Mouse (Mus musculus) midbrain, embryonic 16.5 days (tissue): ENCODE data around the gene Rbfox1. TPM values are rescaled to one million over a fixed set of nuclear protein-coding genes. Genes with fewer than 3 reads are reported as not detected.

ENCODE experiments used
- ATAC-seq: fragments of 200-750 bp; cut with Nextera tagmentation; 2 replicates; pipeline ENCODE4 v1.8.0; 2017; ENCODE audit warnings: moderate TSS enrichment
- H3K27ac ChIP-seq: fragments of 300-500 bp; sonication (generic); 2 replicates; pipeline ENCODE4 v1.5.1; 2014; ENCODE audit warnings: mild to moderate bottlenecking, low read length, mixed read lengths
- H3K27me3 ChIP-seq: fragments of 300-500 bp; sonication (generic); 2 replicates; pipeline ENCODE4 v1.6.1; 2014; ENCODE audit warnings: low read depth, low read length, mixed read lengths; ENCODE audit not compliant: control insufficient read depth, insufficient read depth
- H3K36me3 ChIP-seq: fragments of 300-500 bp; sonication (generic); 2 replicates; pipeline ENCODE4 v1.6.1; 2014; ENCODE audit warnings: mild to moderate bottlenecking, low read length, moderate library complexity, mixed read lengths; ENCODE audit not compliant: control insufficient read depth, insufficient read depth
- H3K4me1 ChIP-seq: fragments of 300-500 bp; sonication (generic); 2 replicates; pipeline ENCODE4 v1.6.1; 2014; ENCODE audit warnings: mild to moderate bottlenecking, low read length, mixed read lengths; ENCODE audit not compliant: control insufficient read depth, insufficient read depth
- H3K4me2 ChIP-seq: fragments of 300-500 bp; sonication (generic); 2 replicates; pipeline ENCODE4 v1.6.1; 2014; ENCODE audit warnings: mild to moderate bottlenecking, low read length, mixed read lengths
- H3K4me3 ChIP-seq: fragments of 300-500 bp; sonication (generic); 2 replicates; pipeline ENCODE4 v1.5.1; 2014; ENCODE audit warnings: low read depth, mild to moderate bottlenecking, low read length, moderate library complexity, mixed read lengths
- H3K9ac ChIP-seq: fragments of 300-500 bp; sonication (generic); 2 replicates; pipeline ENCODE4 v1.6.1; 2014; ENCODE audit warnings: low read depth, low read length, mixed read lengths
- H3K9me3 ChIP-seq: fragments of 300-500 bp; sonication (generic); replicated peaks from 2 replicates; pipeline ENCODE4 v1.6.1; 2014; ENCODE audit warnings: mild to moderate bottlenecking, low read length, mixed read lengths; ENCODE audit not compliant: control insufficient read depth, poor library complexity, severe bottlenecking
- WGBS: fragments of 180-500 bp; shearing (Covaris S2); extraction: QIAGEN DNeasy Blood & Tissue Kit; methylation state at CpG from one replicate; pipeline ENCODE4 v1.1.7; 2014; 5-methylcytosine and 5-hydroxymethylcytosine counted together
- polyA plus RNA-seq: library from polyadenylated mRNA; unstranded; fragments of >200 nt; fragmentation: Nextera tagmentation; extraction: Ambion mirVana; gene quantifications from 2 replicates; pipeline ENCODE4 v1.2.1, GENCODE M21; 2015

Rbfox1 gene
- polyA plus RNA-seq, 1 experiment from 2014 or later: 259 TPM

DNA sequence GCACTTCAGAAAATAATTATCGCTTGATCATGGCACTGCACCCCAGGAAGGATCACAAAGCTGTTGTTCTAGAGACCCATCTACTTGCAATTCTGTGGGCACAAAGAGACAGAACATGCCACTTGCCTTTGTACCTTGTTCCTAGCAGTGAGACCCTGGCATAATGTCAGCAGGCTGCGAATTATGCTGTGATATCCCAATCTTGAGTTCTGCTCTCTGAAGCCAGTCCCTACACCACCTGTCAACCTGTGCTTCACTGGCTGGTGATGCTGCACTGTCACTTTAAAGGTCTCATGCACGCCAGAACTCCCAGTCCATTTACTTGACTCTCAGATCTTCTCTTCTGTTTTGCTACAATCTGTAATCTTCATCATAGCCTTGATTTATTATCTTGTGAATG lies 1315.1 kb downstream of the Rbfox1 start:
- Histone ChIP-seq H3K27ac (no peak overlapping the region), H3K4me2 (no peak overlapping the region), H3K36me3 (no peaks in the 10 kb centered on the region), H3K4me3 (no peak overlapping the region), H3K27me3 (no peaks in the 10 kb centered on the region), H3K4me1 (peaks cover 13% of the 10 kb centered on the region), H3K9ac (no peak overlapping the region), H3K9me3 (no peaks in the 10 kb centered on the region)
- no peak for ATAC-seq
- 89% methylated on average over 3 of the region's 3 CpGs for WGBS

DNA sequence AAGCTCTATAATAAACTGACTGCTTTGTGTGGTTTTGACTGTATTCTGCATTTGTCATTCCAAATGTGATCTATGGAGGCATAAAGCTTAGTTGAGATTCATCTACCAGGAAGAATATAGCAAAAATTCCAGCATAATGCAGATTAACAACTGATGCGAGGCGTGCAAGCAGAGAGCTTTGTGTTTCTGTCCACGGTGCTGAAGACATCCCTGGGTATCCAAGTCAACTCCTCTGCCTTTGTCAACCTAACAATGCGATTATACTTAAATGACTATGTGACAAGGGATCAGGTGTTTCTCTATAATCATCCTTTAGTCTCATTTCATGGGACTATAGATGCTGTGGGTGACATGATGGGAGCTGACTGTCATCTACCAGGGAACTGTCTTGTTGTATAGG lies 1316.7 kb downstream of the Rbfox1 start:
- WGBS: 44% methylated on average over 4 of the region's 4 CpGs
- Histone ChIP-seq H3K4me1 (peaks cover 13% of the 10 kb centered on the region), H3K4me2 (no peak overlapping the region), H3K27ac (no peak overlapping the region), H3K9ac (no peak overlapping the region), H3K9me3 (no peaks in the 10 kb centered on the region), H3K4me3 (no peak overlapping the region), H3K36me3 (no peaks in the 10 kb centered on the region), H3K27me3 (no peaks in the 10 kb centered on the region)
- no peak for ATAC-seq

DNA sequence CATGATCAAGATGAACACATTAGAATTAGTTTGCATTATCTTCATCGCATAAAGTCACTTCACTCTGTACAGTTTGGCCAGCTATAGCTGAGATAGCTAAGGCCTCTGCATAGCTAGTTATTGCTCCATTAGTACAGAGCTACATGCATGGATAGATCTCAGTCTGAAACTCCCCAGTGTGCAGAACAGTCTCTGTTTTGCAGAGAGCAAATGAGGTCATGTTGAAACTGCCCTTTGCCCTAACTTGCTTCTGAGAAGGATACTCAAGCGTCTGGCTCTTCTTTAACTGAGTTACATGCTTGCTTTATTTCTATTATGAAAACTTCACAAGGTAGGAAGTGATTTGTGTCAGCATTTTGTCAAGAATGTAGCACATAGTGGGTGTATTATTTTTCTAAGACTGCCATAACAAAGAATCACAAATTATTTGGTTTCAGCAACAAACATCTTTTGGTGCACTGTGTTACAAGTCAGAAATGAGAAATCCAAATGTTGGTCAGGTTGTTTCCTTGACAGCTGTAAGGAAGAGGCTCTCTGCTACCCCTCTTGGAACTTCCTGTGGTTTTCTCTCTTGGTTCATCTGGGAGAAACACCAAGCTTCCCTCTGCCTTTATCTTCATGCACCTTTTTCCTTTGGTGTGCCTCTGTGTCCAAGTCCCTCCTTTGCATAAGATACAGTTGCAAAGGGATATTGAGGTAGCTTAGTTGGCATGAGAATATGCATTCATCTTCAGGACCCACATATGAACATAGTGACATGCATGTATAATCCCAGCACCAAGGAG lies 1321.2 kb downstream of the Rbfox1 start:
- Histone ChIP-seq H3K9ac (no peak overlapping the region), H3K4me3 (no peak overlapping the region), H3K27me3 (no peaks in the 10 kb centered on the region), H3K4me1 (peaks cover 10% of the 10 kb centered on the region), H3K36me3 (no peaks in the 10 kb centered on the region), H3K9me3 (no peaks in the 10 kb centered on the region), H3K4me2 (no peak overlapping the region), H3K27ac (no peak overlapping the region)
- no peak for ATAC-seq
- WGBS: 79% methylated on average over 2 of the region's 2 CpGs

DNA sequence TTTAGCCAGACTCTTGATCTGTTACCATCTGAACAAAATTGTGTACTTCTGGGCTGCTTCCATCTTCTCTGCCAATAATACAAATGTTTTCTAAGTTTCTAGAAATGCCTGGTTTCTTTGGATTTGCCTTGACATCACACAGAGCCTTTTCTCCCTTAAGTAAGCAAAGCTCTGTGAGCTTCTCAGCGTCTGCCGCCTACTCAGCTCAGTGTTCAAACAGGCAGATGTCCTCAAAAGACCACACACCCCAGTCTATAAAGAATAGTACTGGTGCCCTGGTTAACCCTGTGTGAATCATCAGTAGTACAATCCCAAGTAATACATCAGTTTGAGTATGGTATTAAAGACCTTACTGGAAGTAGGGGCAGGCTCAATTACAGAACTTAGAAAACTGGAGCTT lies 1322.4 kb downstream of the Rbfox1 start:
- H3K9me3 ChIP-seq: no peaks in the 10 kb centered on the region
- WGBS: 61% methylated on average over 2 of the region's 2 CpGs
- 0 out of 2 replicates have a peak, but pooled peaks cover 2% of the 10 kb centered on the region for H3K4me1 ChIP-seq
- no peak overlapping the region for H3K9ac ChIP-seq
- no peaks in the 10 kb centered on the region for H3K27me3 ChIP-seq
- H3K36me3 ChIP-seq: no peaks in the 10 kb centered on the region
- no peak overlapping the region for H3K4me2 ChIP-seq
- ATAC-seq: no peak
- no peak overlapping the region for H3K27ac ChIP-seq
- no peak overlapping the region for H3K4me3 ChIP-seq

DNA sequence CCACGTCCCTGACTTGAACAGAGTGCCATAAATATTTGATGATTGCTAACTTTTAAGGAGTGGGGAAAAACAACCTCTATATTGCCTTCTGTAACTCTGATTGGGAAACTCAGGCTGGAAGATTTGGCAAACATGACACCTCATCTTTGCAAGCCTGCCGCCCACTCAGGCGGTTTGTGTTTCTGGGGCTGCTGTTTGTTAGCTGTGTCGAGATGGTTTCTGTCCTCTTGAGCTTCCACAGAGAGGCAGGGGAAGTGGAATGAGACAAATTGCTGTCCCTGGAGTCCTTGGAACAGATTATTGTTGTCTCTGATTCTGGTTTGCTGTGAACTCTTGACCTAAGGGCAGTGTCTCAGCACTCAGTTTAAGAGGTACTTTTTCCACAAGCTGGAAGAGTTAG lies 1327.6 kb downstream of the Rbfox1 start:
- Histone ChIP-seq H3K27me3 (no peaks in the 10 kb centered on the region), H3K4me2 (no peak overlapping the region), H3K27ac (no peak overlapping the region), H3K36me3 (no peaks in the 10 kb centered on the region), H3K4me3 (no peak overlapping the region), H3K9ac (no peak overlapping the region), H3K9me3 (no peaks in the 10 kb centered on the region), H3K4me1 (peaks cover 14% of the 10 kb centered on the region; the same call in 1 of the 2 replicates)
- WGBS: 89% methylated on average over 4 of the region's 4 CpGs
- ATAC-seq: no peak

DNA sequence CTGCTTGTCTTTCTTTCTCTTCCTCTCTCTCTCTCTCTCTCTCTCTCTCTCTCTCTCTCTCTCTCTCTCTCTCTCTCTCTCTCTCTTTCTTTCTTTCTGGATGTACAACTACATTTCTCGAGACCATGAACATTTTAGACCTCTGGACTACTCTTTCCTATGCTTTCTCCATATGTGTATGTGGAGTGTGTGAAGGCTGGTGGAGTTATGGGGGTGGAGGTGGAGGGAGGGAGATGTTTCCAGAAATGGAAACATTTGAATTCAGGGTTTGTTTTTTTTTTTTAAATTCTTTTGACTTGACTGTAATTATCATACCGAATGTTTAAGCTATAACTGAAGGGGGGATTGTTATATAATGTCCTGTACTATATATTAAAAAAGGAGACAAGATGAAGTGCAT lies 1338.1 kb downstream of the Rbfox1 start:
- 77% methylated on average over 2 of the region's 2 CpGs for WGBS

DNA sequence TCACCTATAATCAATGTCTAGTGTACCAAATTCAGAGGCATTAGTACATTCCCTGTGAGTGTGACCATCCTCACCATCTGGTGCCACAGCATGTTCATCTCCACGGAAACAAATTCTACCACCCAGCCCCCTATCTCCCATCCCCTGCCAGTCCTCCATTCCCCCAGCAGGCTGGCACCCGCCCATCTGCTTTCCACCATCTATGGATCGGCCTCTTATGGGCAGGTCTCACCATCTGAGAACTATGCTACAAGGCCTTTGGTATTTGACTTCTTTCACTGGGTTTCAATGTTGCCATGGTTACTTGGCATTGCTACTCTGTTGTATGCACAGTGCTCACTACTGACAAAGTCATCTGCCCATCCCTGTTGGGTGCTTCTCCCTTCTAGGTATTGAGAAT lies 1340.8 kb downstream of the Rbfox1 start:
- no peak overlapping the region for H3K4me2 ChIP-seq
- no peaks in the 10 kb centered on the region for H3K36me3 ChIP-seq
- no peak overlapping the region for H3K4me3 ChIP-seq
- no peak overlapping the region for H3K27ac ChIP-seq
- no peak overlapping the region for H3K9ac ChIP-seq
- peak; percentile 32; the same call in 1 of the 2 replicates for ATAC-seq
- WGBS: 79% methylated on average over 3 of the region's 3 CpGs
- H3K9me3 ChIP-seq: no peaks in the 10 kb centered on the region
- no peaks in the 10 kb centered on the region for H3K27me3 ChIP-seq
- no peaks in the 10 kb centered on the region for H3K4me1 ChIP-seq

More for the DNA sequence above, 1338.1 kb downstream of the Rbfox1 start:
- Histone ChIP-seq H3K4me3 (no peak overlapping the region), H3K9me3 (no peaks in the 10 kb centered on the region), H3K36me3 (no peaks in the 10 kb centered on the region), H3K27ac (no peak overlapping the region), H3K9ac (no peak overlapping the region), H3K27me3 (no peaks in the 10 kb centered on the region), H3K4me1 (no peaks in the 10 kb centered on the region), H3K4me2 (no peak overlapping the region)
- ATAC-seq: no peak

DNA sequence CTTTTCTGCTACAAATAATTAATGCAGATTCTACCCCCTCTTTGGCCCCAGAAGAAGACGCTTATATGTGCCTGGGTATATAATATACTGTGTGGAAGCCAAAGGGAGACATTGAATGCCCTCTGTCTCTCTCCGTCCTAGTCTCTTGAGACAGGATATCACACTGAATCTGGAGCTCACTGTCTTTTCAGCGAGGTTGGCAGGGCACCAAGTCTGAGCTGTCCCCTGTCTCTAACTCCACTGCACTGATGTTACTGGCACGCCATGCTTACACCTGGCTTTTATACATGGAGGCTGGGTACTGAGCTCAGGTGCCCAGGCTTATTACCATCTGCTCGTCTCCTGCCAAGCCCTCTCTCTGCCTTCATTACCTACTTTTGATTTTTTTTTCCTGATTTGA lies 1343.1 kb downstream of the Rbfox1 start:
- no peaks in the 10 kb centered on the region for H3K27me3 ChIP-seq
- no peak overlapping the region for H3K4me2 ChIP-seq
- no peaks in the 10 kb centered on the region for H3K36me3 ChIP-seq
- 75% methylated on average over 5 of the region's 5 CpGs for WGBS
- no peak overlapping the region for H3K9ac ChIP-seq
- ATAC-seq: no peak
- no peak overlapping the region for H3K4me3 ChIP-seq
- no peaks in the 10 kb centered on the region for H3K9me3 ChIP-seq
- H3K27ac ChIP-seq: no peak overlapping the region
- H3K4me1 ChIP-seq: no peaks in the 10 kb centered on the region

DNA sequence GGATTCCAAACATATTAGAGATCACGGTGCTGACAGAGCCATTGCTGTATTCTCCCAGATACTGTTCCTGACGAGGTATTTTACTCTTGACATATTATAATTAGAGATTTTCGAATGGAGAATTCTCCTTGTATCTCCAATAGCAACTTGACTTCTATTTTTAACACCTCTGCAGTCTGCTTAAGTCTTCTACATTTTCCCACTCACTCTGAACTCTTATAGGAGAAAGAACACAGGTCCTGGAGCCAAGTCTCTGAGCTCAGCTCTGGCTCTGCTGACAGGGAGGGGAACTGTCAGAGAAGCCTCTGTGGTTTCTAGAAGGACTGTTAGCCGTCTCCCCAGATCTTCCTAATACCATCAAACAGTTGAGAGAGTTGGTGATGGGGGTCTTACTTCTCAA lies 1344.1 kb downstream of the Rbfox1 start:
- ATAC-seq: no peak
- no peaks in the 10 kb centered on the region for H3K27me3 ChIP-seq
- WGBS: 54% methylated on average over 4 of the region's 4 CpGs
- H3K4me3 ChIP-seq: no peak overlapping the region
- 0 out of 2 replicates have a peak overlapping the region, but pooled peaks have one; percentile 28 for H3K27ac ChIP-seq
- H3K4me1 ChIP-seq: no peaks in the 10 kb centered on the region
- H3K4me2 ChIP-seq: no peak overlapping the region
- no peak overlapping the region for H3K9ac ChIP-seq
- no peaks in the 10 kb centered on the region for H3K36me3 ChIP-seq
- H3K9me3 ChIP-seq: no peaks in the 10 kb centered on the region
